Mouse (Mus musculus) B cell, adult 2 months (primary cell): ENCODE results near the gene Arhgap11a.
A peak's percentile ranks its signal among the peaks of the same experiment; 100 is the strongest.

ENCODE experiments used
- DNase-seq, 2 experiments: peaks; one replicate each; pipeline ENCODE4 v3.0.0; 2022

Gene Arhgap11a

DNA sequence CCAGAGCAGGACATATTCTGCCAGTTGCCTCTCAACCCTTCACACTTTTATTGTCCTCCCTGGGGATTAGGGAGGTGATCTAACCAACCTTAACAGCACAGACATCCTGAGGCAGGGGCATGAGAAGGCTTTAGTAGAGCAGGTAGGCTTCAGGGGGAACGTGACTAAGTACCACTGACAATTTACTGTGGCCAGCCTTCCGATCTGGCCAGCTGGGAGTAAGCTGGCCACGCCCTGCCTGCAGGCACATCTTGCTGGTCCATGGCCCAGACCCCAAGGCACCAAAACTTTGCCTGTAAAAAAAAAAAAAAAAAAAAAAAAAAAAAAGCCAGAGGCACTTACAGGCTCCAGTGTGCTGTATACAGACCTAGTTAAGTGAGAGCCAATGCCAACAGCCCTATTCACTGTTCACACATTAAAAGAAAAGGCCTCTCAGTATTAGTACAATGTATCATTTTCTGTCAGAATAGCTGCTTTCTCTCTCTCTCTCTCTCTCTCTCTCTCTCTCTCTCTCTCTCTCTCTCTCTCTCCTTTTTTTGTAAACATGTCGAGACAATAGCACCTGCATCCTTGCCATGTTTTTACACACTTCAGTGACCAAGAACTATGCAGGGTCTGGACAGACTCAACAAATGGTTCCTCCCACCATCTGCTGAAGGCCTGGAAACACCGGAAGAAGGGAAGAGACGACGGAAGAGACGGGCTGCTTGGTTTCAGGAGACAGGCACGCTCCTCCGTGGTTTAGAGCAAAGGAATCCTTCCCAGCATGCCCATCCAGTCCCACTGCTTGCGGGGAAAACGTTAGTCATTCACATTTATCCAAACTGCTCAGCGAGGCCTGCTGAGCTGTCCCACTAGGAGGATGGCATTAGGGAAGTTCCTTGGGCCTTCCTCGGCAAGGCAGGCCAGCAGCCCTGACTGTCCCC, 30.5 kb downstream of the Arhgap11a start:
- no peak for DNase-seq

DNA sequence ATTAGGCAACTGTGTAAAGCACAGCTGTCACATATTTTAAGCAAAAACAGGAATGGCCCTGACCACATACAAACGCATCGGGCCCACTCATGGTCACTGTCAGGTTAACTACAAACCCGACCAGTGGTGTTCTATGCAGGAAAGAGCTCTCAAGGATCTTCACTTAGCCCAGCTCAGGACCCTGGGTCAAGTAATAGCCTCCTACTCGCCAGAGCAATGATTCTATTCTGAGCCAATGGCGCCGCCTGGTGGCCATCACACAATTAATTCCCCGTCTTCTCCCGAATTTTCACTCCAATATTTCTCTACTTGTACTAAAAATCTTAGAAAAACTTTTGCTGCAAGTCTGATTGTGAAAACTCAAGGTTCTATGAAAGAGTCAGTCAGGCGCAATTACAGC, 40.8 kb downstream of the Arhgap11a start:
- peak; percentile 43 to 46 for DNase-seq

DNA sequence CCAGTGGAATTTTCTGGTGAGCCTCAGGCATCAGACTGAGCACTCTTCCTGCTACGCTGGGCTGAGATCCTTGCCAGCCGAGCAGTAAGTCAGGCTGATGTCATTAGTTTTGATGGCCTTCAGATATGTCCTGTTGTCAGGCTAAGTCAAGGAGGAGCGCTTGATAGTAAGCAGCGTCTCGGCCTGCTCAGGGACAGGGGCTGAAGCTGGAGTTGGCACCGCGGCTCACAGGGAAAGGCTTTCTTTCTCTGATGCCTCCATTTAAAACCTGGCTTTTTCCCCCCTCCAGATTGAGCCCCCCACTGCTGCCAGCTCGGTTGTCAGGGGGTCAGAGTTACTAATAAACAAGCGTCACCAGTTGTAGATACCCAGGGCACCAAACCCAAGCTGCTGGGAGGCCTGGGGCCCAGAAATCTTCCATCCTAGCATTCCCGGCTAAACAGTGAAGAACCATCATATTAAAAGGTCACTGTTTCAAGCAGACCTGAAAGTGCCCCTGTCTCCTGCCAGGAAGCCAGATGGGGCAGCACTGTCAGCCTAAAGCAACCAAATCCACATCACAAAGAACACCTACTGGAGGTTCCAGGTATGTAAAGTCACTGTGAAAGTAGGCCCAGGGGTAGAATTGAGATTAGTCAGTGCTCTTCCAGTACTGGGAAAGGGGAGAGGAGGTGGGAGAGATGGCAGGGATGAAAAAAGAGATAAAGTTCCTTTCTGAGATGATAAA, 41.4 kb downstream of the Arhgap11a start:
- DNase-seq, result no peak

DNA sequence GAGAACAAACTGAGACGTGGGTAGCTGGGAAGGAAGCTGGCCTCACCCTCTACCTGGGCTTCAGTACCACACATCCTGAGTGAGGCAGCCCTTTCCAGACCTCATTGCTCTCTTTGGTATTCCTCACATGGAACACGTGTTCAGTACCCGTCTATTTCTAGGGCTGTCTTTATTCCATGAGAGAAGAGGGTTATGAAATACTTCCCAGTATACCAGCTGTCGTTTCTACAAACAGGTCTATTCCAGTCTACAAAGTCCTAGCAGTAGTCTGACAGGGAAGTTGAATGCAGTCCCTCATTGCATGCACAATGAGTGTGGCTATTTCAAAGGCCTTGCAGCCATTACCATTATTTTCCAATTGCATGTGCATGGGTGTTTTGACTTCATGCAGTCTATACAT, 42.7 kb downstream of the Arhgap11a start:
- DNase-seq, result no peak

GRCm38 (mm10) chr2:113803753-113804152, 44.7 kb downstream of the Arhgap11a start:
- no peak for DNase-seq

DNA sequence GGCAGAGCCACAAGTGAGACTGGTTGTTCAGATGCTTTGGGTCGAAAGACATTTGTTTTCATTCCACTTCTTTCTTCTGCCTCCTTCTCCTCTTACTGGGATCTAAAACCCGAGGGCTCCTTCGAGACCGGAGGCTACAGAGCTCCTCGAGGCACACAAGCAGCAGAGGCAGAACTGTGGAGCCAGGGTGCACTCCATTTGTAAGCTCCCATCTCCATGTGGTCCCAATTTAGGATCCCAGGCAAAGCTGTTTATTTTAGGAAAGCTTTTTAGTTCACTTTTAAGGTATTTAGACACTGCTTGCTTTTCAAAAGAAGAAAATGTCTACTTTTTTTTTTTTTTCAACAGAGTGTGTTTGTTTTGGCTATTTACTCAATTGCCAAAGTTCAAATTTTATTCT, 47.6 kb downstream of the Arhgap11a start:
- no peak for DNase-seq

- no peak for DNase-seq
Observed at GRCm38 (mm10) chr2:113798605-113799004, 49.9 kb downstream of the Arhgap11a start.

- no peak for DNase-seq
Observed at GRCm38 (mm10) chr2:113795186-113795585, 53.3 kb downstream of the Arhgap11a start.

DNA sequence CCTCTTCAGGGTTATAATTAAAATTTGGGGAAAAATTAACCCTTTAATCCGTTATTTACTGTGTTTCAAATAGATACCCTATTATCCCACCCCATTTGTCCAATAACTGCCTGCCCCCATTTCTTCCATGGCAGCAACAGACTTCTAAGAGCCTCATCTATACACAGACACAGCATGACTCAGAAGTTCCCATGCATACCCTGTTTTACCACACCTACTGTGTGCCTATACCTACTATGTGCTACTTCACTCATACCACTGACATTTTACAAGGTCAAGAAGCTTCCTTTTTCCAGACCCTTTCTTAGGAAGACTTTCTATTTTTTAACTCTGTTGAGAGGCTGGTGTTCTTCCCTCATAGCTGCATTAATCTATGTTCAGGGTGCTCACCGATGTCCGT, 54.9 kb downstream of the Arhgap11a start:
- DNase-seq, result no peak

GRCm38 (mm10) chr2:113788821-113789387, 59.6 kb downstream of the Arhgap11a start:
- no peak for DNase-seq

DNA sequence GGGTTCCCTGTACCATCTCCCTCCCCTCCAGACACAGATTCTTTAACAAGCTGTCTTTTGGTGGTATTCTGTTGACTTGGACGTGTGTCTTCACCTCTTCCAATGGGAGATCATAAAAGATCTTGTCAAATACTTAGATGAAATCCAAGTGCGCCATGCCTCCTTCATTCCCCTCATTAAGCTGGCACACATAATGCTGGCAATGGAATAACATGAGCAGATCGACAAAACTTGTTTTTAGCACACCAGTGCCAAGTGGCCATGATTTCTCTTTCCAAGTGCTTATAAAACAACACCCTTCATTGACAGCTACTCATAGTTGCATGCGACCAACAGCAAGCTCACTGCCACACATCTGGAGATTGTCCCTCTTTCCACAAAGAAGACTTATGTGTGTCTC, 60.6 kb downstream of the Arhgap11a start:
- no peak for DNase-seq

- no peak for DNase-seq
Observed at GRCm38 (mm10) chr2:113784851-113785250, 63.6 kb downstream of the Arhgap11a start.

DNA sequence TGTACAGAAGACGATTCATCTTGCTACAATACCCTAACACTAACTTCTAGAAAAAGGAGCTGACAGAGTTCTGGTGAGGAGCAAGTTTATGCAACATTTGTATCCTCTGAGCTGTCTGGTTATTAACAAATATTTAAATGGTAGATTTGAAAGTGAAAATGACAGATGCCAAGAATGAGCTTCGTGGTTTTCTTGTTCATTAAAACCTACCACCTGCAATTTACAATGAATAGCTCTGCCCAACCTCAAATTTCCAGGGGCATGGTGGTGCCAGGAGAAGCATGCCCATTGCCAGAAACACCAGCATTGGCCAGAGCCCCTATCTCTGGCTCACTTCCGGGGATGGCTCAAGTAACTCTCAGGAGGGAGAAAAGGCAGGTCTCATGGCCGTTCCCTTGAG, 66.9 kb downstream of the Arhgap11a start:
- DNase-seq, result no peak
